Mouse (Mus musculus): ENCODE measurements around the gene Alx1. TPM values are rescaled to one million over a fixed set of nuclear protein-coding genes. Genes with fewer than 3 reads are reported as not detected.

Alx1 gene
- total RNA-seq (2021), result not detected

DNA sequence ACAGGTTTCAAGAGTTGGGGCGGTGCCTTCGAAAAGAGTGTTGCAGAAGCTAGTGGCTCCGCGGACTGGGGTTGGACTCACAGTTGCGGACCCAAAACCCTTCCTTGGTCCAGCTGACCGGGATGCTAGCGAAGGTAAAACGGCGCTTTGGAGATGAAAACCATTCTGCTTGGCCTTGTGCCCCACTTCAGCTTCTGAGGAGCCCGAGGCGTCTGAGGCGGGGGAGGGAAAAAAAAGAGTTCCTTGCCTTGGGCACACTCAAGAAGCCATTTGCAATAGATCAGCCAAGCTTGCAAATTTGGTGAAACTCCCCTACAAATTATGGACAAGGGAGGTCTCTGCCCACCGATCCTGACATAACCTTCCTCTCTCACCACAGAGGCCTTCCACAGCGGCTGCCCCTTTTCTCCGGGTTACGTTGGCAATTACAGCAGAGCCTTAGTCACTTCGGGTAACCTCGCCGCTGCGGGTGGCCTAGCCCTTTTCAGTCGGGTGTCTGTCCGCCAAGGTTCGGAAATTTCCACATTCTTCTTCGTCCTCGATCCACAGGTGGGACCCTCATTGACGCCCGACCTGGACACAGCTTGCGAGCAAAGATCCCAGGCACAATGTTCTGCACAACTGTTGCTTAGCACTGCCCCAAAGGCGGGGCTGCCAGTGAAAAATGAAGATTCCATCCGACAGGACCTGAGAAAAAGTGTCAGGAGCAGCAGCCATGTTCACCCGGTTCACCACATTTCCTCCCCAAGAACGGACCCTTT lies at the start of gene Alx1:
Gene Alx1 (minus strand): TSS at position 486 of the 761 bp plus-strand sequence.
- intact Hi-C loops (cut with DNase I), result no loop called here

DNA sequence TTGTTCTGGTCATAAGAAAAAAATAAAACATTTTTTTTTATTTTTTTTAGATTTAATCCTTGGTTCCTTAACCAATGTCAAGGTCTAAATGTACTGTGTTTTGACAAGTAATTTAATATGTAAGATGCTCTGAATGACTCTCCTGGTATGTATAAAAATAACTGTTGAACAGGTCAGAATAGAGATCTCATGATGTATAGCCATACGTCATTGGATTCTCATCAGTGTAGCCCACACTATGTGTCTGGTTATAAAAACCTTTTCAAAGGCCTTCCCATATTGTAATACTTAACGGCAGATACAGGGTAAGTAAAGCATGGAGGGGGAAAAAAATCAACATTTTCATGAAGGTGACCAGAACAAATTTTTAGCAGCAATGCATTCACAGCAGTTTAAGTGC lies 19.6 kb upstream of the Alx1 start:
- no peak for DNase-seq (ENCODE audit: low spot score)
- intact Hi-C loops (cut with DNase I), result no loop called here

More for the DNA sequence above, at the start of gene Alx1:
- DNase-seq (ENCODE audit: low spot score), result no peak

DNA sequence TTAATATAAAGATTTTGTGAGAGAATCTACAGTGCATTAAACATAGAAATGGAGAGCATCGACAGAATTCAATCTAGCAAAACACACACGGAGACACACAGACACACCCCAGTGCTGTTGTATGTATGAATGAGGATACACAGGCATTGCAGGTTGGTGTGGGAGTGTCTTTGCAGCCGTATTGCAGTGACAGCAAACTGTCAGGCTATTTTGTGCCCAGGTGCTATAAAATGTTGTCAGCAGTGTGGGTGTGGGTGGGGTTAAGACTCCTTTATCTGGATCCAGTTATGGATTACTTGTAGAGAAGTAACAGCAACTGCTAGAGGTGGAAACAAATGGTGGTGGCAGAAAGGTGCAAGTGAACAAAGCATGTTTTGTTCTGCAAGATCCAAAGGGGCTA lies 16.6 kb upstream of the Alx1 start:
- DNase-seq (ENCODE audit: low spot score), result no peak
- intact Hi-C loops (cut with DNase I), result no loop called here

DNA sequence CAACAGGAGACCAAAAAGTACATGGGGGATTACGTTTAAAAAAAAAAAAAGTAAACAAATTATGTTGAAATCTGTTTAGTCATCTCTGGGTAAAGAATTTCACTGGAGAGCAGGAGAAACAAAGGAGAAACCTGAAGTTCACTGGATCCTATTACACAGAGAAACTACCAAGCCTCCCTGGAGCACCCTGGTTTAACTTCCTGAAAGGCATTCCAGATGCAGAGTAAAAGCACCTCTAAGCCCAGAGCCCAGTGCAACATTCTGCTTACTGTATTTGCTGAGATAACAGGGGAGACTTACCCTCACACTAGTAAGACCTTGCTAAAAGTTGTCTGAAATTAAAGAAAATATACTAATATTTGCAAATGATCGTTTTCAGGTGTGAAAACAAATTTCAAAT lies 15.0 kb upstream of the Alx1 start:
- no peak for DNase-seq (ENCODE audit: low spot score)
- intact Hi-C loops (cut with DNase I), result no loop called here

DNA sequence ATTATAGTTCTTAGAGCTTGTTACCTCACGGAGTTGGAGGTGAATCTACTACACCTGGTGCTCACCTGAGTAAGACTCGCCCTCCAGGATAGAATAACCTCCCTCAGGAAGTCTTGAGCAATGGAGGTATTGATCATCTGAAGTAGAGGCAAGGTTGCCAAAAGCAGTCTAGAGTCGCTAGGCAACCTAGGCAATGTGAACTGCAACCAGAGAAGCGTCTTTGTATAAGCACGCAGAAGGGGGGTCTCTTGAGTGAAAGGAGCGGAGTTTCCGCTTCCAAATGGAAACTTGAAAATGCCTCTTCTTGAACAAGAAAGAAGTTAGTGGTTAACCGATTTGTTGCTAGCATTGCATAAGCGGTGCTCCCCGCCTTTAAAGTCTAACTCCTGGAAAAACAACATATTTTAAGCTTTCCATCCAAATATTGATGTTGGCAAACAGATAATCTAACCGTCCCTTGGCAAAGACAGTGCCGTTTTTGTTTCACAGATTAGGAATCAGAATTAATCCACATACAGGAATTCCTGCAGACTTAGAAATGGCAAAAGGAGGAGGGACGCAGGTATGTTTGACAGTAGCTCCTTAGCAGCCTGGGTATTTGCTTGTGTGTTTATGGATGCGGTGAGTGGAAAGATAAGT lies 5.1 kb upstream of the Alx1 start:
- no peak for DNase-seq (ENCODE audit: low spot score)
- intact Hi-C loops (cut with DNase I), result no loop called here

DNA sequence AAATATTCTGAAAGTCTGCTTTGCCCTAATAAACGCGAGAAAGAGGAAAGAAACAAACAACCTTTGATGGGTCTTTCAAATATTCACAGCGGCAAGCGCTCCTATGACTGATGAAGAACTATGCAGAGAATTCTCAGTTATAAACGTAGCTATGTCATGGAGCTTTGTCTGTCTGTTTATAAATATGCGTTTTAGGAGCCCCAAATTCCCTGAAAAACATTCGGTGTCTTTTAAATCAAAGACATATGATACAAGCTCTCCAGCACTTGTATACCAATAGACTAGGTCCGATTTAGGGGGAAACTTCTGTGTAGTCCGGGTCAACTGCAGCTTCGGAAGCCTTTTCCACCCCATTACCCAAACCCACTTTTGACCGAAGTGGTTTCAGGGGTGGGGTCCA lies 916 bp upstream of the Alx1 start:
- DNase-seq (ENCODE audit: low spot score), result no peak
- intact Hi-C loops (cut with DNase I), result no loop called here

DNA sequence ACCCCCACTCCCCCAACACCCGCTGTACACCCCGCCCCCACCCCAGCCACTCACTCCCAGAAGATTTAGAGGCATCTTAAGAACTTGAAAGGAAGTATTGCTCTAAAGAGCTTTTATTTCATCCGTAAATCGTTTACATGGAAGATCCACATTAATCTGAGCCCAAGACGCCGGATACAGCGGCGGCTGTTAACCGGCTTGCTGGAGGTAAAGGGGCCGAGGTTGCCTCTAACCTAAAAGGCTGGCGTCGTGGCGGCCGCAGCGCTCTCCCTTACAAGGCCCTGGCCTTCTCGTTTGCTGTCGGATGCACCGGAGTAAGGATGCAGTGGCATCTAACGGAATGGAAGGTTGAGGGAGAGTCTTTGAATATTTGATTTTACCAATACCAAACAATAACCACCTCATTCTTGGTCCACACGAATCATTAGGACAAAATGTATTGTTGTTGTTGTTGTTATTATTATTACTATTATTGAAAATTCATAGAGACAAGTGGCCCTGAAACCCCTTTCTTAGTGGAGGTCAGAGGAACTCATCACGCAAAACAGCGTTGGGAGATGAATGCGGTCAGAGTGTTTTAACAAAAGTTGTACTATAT lies 784 bp downstream of the Alx1 start:
- intact Hi-C loops (cut with DNase I), result no loop called here
- no peak for DNase-seq (ENCODE audit: low spot score)

DNA sequence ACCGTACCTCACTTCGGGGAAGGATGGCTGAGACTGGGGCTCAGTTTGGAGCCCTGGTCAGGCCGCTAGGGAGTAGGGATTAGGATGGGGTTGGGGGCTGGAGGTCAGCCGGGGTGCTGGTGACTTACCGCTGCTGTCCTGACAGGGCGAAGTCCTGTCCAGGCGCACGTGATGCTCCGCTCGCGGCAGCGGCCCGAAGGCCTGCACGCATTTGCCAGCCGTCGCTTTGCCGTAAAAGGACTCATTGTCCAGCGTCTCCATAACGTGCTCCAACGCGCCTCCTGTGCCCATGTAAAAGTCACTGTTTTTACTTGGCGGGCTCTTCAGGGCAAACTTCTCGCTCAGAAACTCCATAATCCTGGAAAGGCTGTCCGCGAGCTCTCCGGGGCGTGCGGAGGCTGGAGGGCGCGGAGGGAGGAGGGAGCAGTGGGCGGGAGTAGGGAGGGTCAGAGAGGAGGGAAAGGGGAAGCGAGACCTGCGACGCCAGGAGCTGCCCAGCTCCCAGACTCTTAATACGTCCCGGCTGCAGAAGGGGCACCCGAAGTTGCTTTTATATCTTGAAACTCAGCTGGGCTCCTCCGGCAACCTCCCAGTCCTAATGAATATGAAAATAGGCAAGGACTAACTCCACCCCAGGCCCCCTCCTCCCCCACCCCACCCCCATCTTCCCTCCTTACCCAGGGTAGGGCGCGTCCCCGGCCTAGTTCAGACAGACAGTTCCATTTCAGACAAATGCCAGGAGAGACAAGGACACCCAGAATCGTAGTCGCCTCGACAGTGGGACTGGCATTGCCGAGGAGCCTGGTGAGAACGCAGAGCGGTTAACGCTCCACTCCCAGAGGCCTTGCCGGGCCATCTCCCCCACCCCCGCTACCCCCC lies 1.5 kb downstream of the Alx1 start:
- intact Hi-C loops (cut with DNase I), result no loop called here
- DNase-seq (ENCODE audit: low spot score), result no peak

DNA sequence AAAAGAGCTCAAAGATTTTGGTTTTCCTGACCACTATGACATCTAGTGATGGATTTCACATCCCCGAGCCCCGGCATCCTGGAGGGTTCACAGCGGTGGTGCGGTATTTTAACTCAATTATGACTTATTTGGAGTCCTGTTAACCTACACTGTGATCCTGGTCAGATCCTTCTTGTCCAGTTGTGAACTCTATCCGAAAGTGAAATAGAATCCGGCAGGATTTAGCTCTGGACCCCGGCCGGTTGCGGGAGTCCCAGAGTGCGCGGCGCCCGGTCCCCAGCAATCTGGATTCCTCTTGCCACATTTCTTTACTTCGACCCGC lies 2.1 kb downstream of the Alx1 start:
- intact Hi-C loops (cut with DNase I), result no loop called here
- DNase-seq (ENCODE audit: low spot score), result no peak

DNA sequence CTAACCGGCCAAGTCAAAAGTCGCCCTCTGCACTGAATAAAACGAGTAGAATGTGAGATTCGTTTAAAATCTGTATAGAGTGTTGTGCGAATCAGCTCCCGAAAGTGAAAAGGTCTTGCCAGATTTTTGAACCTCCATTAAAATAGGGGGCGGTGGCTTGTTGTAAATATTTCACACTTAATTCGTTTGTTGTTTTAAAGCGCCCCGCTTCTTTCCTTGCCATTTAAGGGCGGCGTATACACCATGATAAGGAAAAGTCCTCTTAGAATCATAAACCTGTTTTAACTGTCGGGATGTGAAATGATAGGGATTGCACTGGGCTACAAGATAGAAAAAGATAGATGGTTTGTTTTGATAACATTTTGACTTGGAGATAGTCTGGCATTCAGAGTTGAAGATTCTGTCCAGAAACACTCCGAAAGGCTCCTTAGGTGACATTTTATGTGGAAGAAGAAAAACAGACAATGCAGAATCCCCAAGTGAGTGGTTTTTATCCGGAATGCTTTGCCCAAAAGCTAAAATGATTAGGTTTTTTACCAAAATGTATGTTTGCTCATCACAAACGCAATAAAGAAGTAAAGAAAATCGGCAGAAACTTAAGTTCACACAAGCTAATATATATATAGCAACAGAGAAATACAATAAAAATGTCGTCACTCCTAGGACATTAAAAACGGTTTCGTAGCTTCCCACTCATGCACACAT lies 2.6 kb downstream of the Alx1 start:
- no peak for DNase-seq (ENCODE audit: low spot score)
- intact Hi-C loops (cut with DNase I), result no loop called here

DNA sequence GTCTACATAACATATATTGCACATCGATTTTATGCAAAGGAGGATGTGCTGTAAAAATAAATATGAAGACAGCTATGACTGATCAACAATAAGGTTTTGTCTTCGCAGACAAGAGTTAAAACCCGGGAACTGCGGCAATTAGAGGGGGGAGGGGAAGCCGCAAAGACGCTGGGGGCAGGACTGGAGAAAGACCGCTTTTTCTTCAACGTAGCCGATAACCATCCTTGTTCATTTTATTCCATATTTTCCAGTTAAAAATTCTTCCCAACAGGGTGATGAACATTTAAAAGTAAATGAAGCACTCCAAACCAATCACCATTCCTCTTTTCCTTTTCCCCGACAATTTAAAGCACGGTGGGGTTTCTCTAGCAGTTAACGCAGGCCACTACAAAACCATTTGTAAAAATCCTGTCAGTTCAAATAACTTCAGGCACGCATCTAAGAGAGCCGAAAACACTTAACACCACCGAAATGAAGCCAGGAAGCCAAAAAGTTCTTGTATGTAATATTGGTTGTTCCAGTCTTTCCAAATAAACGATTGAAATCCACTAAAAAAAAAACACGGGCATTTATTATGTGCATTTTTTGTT lies 3.3 kb downstream of the Alx1 start:
- intact Hi-C loops (cut with DNase I), result no loop called here
- no peak for DNase-seq (ENCODE audit: low spot score)

DNA sequence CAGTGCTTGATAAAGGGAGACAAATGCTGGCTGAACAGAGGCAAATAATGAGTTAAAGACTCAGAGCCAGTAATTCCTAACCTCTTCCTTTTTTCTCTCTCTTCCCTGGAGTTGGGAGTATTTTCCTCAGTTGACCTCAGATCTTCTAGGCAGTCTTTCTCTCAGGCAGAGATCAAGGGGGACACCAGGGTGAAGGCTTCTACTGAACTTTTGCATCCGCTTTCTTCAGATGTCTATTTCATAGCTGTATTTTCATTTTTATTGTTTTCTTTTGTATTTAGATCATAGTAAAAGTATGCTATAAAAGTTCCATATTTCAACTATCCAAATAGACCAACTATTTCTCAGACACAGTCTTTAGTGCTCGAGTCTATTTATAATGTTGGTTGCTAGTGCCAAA lies 27.5 kb downstream of the Alx1 start:
- intact Hi-C loops (cut with DNase I), result no loop called here
- DNase-seq (ENCODE audit: low spot score), result no peak

DNA sequence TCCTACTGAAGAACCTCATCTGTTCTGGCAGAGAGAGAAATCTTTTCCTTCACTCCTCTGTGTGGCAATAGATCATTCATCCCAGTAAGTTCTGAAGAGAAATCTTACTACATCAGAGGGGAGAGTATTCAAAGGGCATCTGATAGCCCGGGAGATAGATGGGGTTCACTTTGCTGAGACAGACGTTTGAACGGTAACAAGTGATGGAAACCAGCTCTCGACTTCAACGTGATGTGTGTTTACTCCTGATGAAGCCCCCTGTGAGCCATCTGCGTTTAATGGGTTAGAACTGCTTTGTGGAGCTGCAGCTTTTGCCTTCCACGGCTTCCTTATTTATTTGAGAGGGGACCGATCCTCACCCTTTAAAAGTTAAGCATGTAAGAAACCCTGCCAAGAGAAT lies 29.1 kb downstream of the Alx1 start:
- intact Hi-C loops (cut with DNase I), result no loop called here
- no peak for DNase-seq (ENCODE audit: low spot score)

DNA sequence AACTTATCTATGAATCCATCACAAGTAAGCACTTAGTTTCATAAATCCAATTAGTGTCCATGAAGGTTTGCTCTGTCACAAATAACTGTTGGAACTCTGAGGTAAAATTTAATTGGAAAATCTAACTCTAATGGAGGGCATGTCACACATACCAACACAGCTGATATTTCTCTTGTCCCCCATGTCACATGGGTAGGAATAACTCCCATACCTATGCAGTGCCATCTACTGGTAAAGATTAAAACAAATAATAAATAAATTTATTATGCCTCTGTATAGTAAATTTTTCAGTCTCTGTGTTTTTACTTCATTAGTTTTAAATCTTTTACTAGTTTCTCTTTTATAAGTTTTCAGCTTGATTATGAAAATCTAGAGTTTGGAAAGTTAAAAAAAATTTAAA lies 30.4 kb downstream of the Alx1 start:
- intact Hi-C loops (cut with DNase I), result no loop called here

DNA sequence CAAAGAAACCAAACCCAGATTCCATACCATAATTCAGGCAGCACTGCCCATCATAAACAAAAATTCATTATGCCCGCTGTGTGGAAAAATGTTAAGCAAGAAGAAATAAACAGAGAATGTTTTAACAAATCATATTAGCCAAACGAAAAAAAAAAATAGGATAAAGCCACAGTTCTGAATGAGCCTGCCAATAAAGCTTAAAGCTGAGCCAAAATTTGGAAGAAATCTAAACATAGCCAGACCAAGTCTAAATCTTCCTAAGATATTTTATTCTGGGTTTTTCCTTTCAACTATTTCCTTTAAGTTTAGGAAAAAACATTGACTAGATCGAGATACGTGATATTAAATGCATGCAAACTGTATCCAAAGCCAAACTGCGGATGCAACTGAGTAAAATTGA lies 54.9 kb downstream of the Alx1 start:
- no peak for DNase-seq (ENCODE audit: low spot score)
- intact Hi-C loops (cut with DNase I), result no loop called here

More for the DNA sequence above, 30.4 kb downstream of the Alx1 start:
- DNase-seq (ENCODE audit: low spot score), result no peak

DNA sequence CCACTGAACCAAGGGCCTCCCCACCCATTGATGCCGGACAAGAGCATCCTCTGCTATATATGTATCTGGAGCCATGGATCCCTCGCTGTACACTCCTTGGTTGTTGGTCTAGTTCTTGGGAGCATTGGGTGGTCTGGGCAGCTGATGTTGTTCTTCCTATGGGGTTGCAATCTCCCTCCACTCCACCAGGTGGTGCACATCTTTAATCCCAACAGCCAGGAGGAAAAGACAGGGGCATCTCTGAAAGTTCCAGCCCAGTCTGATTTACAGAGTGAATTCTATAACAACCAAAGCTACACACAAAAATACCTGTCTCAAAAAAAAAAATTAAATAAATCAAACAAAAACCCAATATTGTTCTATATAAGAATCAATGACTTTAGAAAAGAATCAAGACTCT lies 70.4 kb downstream of the Alx1 start:
- intact Hi-C loops (cut with DNase I), result no loop called here
- no peak for DNase-seq (ENCODE audit: low spot score)

All from heart, postnatal 25 days (tissue).